In the genomic region with DNA sequence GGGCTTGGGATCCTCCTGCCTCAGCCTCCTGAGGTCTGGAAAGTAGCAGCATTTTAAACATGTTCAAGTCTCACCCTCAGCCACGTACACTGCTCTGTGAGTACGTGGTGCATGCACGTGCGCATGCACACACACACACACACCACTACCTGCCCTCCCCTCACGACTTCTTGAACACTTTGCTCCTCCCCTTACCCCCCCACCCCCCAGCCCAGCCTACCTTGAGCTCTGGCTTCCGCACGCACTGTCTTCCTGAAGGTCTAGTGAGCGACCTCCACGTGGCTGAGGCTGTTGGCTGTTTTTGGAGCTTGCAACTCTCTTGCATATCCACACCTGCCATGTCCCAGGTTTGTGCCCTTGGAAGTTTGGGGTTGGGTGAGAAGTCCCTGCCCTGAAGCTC, we compare ENCODE assay signal across 17 mouse cellular contexts.
"Had no signal": no experiment of that assay in that cellular context is flagged by ENCODE, and none has a peak within 500 bp of the region (broad histone marks: within the 10 kb centered on the region; RNA-seq: fewer than 3 reads in every experiment).

No protein-coding gene starts in this region.

- H3K4me2 ChIP-seq: limb, embryonic 15.5 days; liver, embryonic 12.5 days; lung, embryonic 14.5 days; neural tube, embryonic 15.5 days had no signal

- H3K4me3 ChIP-seq: layer of hippocampus, adult 2 months; limb, embryonic 15.5 days; liver, embryonic 12.5 days; midbrain, embryonic 10.5 days; myocyte; neural tube, embryonic 15.5 days had no signal

- DNase-seq: kidney, postnatal 10 days; kidney, postnatal 4 days; left cerebral cortex, postnatal 4 days; lung, embryonic 14.5 days; lung, postnatal 10 days; lung, postnatal 4 days; midbrain, embryonic 14.5 days; right cerebral cortex, adult 18-20 months; right cerebral cortex, postnatal 25 days; thymus, postnatal 4 days had no signal

- ATAC-seq: liver, embryonic 12.5 days had no signal

- H3K36me3 ChIP-seq: limb, embryonic 15.5 days; liver, embryonic 12.5 days; neural tube, embryonic 15.5 days had no signal

- H3K27me3 ChIP-seq: limb, embryonic 15.5 days; liver, embryonic 12.5 days; neural tube, embryonic 15.5 days had no signal

- H3K9me3 ChIP-seq: limb, embryonic 15.5 days; liver, embryonic 12.5 days; midbrain, embryonic 10.5 days; neural tube, embryonic 15.5 days had no signal

- H3K27ac ChIP-seq: layer of hippocampus, adult 2 months; limb, embryonic 15.5 days; liver, embryonic 12.5 days; midbrain, embryonic 10.5 days; neural tube, embryonic 15.5 days; stomach, postnatal 0 days had no signal

- H3K9ac ChIP-seq: limb, embryonic 15.5 days; liver, embryonic 12.5 days; lung, embryonic 14.5 days; neural tube, embryonic 15.5 days had no signal
